Mouse (Mus musculus) kidney, postnatal 4 days (tissue): Measurements from ENCODE around the gene Ptpn5.
A peak's percentile ranks its signal among the peaks of the same experiment; 100 is the strongest.

ENCODE experiments used
- DNase-seq, 2 experiments: peaks; one replicate each; pipeline ENCODE4 v3.0.0; 2021; ENCODE audit warnings: mixed read lengths in 2 of 2

The Ptpn5 gene

GRCm38 (mm10) chr7:47054666-47055065 lies 78.8 kb downstream of the Ptpn5 start:
- peak in 1 of 2 experiments; percentile 28 for DNase-seq

- no peak for DNase-seq
These were observed 80.2 kb downstream of the Ptpn5 start for GRCm38 (mm10) chr7:47053287-47053686.

GRCm38 (mm10) chr7:47052276-47052675 lies 81.2 kb downstream of the Ptpn5 start:
- DNase-seq: peak; percentile 59 to 65

- DNase-seq: peak; percentile 82 to 87
These were observed 81.9 kb downstream of the Ptpn5 start for GRCm38 (mm10) chr7:47051404-47052151.

- DNase-seq: peak; percentile 74 to 84
These were observed 82.7 kb downstream of the Ptpn5 start for GRCm38 (mm10) chr7:47050766-47051165.

GRCm38 (mm10) chr7:47050366-47050765 lies 83.1 kb downstream of the Ptpn5 start, which contains the start of gene Tmem86a:
Gene Tmem86a (plus strand): TSS chr7:47050601.
- DNase-seq: peak; percentile 97 to 98

- DNase-seq: peak; percentile 63 to 76
These were observed 90.5 kb downstream of the Ptpn5 start for GRCm38 (mm10) chr7:47042823-47043490.

GRCm38 (mm10) chr7:47042121-47042520 lies 91.4 kb downstream of the Ptpn5 start:
- DNase-seq: no peak

- DNase-seq: no peak
These were observed 91.8 kb downstream of the Ptpn5 start for GRCm38 (mm10) chr7:47041706-47042105.

- no peak for DNase-seq
These were observed 98.1 kb downstream of the Ptpn5 start for GRCm38 (mm10) chr7:47035426-47035825.

GRCm38 (mm10) chr7:47034785-47035384 lies 98.6 kb downstream of the Ptpn5 start:
- DNase-seq: no peak

- DNase-seq: no peak
These were observed 102.1 kb downstream of the Ptpn5 start for GRCm38 (mm10) chr7:47031371-47031770.

GRCm38 (mm10) chr7:47030517-47031193 lies 102.8 kb downstream of the Ptpn5 start:
- no peak for DNase-seq
